Mouse (Mus musculus) liver, postnatal 0 days (tissue): Measurements from ENCODE around the gene Mroh3. TPM values are rescaled to one million over a fixed set of nuclear protein-coding genes. Genes with fewer than 3 reads are reported as not detected.
A peak's percentile ranks its signal among the peaks of the same experiment; 100 is the strongest.

Source experiments
- ATAC-seq: fragments of 200-750 bp; cut with Nextera tagmentation; 2 replicates; pipeline ENCODE4 v1.8.0; 2017; ENCODE audit warnings: mild to moderate bottlenecking, moderate library complexity
- DNase-seq: peaks from one replicate; pipeline ENCODE4 v3.0.0-alpha.2; 2016
- H3K27ac ChIP-seq: fragments of 300-500 bp; sonication (generic); 2 replicates; pipeline ENCODE4 v1.5.1; 2014; ENCODE audit warnings: antibody characterized with exemption, moderate library complexity, mild to moderate bottlenecking, low read depth
- H3K27me3 ChIP-seq: fragments of 300-500 bp; sonication (generic); 2 replicates; pipeline ENCODE4 v1.6.1; 2014; ENCODE audit warnings: low read length, control low read depth, mixed read lengths; ENCODE audit not compliant: insufficient read depth
- H3K36me3 ChIP-seq: fragments of 300-500 bp; sonication (generic); replicated peaks from 2 replicates; pipeline ENCODE4 v1.6.1; 2014; ENCODE audit warnings: mild to moderate bottlenecking, control low read depth, low read length, moderate library complexity, mixed read lengths; ENCODE audit not compliant: insufficient read depth
- H3K4me1 ChIP-seq: fragments of 300-500 bp; sonication (generic); 2 replicates; pipeline ENCODE4 v1.6.1; 2014; ENCODE audit warnings: antibody characterized with exemption, mild to moderate bottlenecking, control low read depth; ENCODE audit not compliant: insufficient read depth
- H3K4me2 ChIP-seq: fragments of 300-500 bp; sonication (generic); 2 replicates; pipeline ENCODE4 v1.6.1; 2014; ENCODE audit warnings: low read depth, mild to moderate bottlenecking, low read length, moderate library complexity, mixed read lengths
- H3K4me3 ChIP-seq: fragments of 300-500 bp; sonication (generic); 2 replicates; pipeline ENCODE4 v1.5.1; 2014; ENCODE audit warnings: low read depth, low read length
- H3K9ac ChIP-seq: fragments of 300-500 bp; sonication (generic); replicated peaks from 2 replicates; pipeline ENCODE4 v1.6.1; 2014; ENCODE audit warnings: mild to moderate bottlenecking, moderate library complexity
- H3K9me3 ChIP-seq: fragments of 300-500 bp; sonication (generic); 2 replicates; pipeline ENCODE4 v1.6.1; 2016; ENCODE audit warnings: mild to moderate bottlenecking, control low read depth, low read length, mixed read lengths
- CTCF ChIP-seq: sonication (generic); IDR thresholded peaks from 2 replicates; pipeline ENCODE4 v1.5.1; 2016; ENCODE audit warnings: antibody characterized with exemption, low read depth
- EP300 ChIP-seq: IDR thresholded peaks from 2 replicates; pipeline ENCODE4 v1.6.1; 2016; ENCODE audit warnings: antibody characterized with exemption, low read depth, mild to moderate bottlenecking
- WGBS: fragments of 180-500 bp; shearing (Covaris S2); extraction: QIAGEN DNeasy Blood & Tissue Kit; methylation state at CpG from one replicate; pipeline ENCODE4 v1.1.7; 2014; ENCODE audit not compliant: insufficient replicate concordance; 5-methylcytosine and 5-hydroxymethylcytosine counted together
- polyA plus RNA-seq: library from polyadenylated mRNA; unstranded; fragments of >200 nt; fragmentation: Nextera tagmentation; extraction: Ambion mirVana; gene quantifications from 2 replicates; pipeline ENCODE4 v1.2.1, GENCODE M21; 2015

Mroh3 gene
- polyA plus RNA-seq, 1 experiment from 2014 or later = not detected

DNA sequence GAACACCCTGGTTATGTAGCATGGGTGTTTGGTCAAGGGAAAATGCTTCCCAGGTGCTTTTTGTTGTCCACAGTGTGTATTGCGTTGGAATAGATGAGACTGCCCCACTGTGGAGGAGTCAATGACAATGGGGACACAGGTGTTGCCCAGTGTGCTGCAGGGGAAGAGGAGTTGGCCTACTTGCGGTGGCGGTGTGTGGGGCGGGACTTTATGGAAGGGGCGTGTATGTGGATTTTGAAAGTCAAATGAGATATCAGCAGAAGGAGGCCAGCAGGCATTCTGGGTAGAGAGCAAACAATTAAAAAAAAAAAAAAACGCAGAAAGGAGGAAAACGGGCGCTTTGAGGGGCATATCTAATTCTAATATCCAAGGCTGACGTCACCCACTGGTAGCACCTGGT is 62.9 kb downstream of the Mroh3 start:
- Histone ChIP-seq H3K36me3 (peaks cover 23% of the 10 kb centered on the region), H3K27ac (no peak overlapping the region), H3K4me1 (no peaks in the 10 kb centered on the region), H3K9me3 (no peaks in the 10 kb centered on the region), H3K9ac (no peak overlapping the region), H3K4me3 (no peak overlapping the region), H3K4me2 (no peak overlapping the region), H3K27me3 (no peaks in the 10 kb centered on the region)
- ATAC-seq (no peak), DNase-seq (no peak)
- TF ChIP-seq EP300 (no peak), CTCF (no peak)
- WGBS = 88% methylated on average over 9 of the region's 9 CpGs

DNA sequence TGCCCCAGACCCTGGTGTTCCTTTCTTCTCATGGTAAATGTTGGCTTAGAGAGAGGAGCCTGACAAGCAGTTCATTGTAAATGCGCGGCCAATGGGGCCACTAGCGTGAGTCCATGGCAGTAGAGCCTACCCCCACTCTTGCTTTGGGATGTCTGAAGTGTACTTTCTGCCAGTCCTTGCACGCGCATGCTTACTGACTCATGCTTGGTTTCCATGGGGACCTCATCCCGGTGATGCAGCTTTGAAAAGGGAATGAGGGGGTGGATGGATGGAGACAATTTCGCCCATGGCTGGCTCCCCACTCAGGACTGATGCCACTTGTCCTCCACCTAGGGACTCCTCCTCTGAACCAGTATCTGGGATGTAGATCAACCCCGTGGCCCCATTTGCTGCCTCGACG is 69.1 kb downstream of the Mroh3 start:
- H3K36me3 ChIP-seq = peaks cover 6% of the 10 kb centered on the region; the same call in 1 of the 2 replicates
- TF ChIP-seq CTCF (no peak), EP300 (no peak)
- H3K27me3 ChIP-seq = no peaks in the 10 kb centered on the region
- H3K4me3 ChIP-seq = no peak overlapping the region
- ATAC-seq = no peak
- WGBS = 85% methylated on average over 10 of the region's 10 CpGs
- no peaks in the 10 kb centered on the region for H3K9me3 ChIP-seq
- H3K4me1 ChIP-seq = peaks cover 27% of the 10 kb centered on the region
- no peak overlapping the region for H3K27ac ChIP-seq
- H3K9ac ChIP-seq = no peak overlapping the region
- DNase-seq = no peak
- H3K4me2 ChIP-seq = no peak overlapping the region

DNA sequence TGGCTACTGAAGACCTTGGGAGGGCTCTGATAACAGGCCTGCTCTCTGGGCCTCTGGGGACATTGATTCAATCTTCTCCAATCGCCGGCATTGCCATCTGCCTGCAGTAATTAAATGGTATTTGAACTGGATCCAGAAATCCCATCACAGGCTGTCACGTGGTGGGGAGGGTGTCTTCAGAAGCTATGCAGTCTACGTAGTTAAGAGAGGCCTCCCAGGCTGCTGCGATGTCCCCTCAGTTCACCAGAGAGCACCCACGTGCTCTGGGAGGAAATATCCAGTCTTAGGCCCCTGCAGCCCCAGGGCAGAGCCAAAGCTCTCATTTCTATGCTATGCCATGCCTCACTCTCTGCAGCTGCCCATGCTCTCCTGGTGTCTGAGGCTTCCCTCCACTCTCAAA is 70.3 kb downstream of the Mroh3 start:
- 54% methylated on average over 6 of the region's 6 CpGs for WGBS
- peak overlapping the region; percentile 60 for H3K27ac ChIP-seq

DNA sequence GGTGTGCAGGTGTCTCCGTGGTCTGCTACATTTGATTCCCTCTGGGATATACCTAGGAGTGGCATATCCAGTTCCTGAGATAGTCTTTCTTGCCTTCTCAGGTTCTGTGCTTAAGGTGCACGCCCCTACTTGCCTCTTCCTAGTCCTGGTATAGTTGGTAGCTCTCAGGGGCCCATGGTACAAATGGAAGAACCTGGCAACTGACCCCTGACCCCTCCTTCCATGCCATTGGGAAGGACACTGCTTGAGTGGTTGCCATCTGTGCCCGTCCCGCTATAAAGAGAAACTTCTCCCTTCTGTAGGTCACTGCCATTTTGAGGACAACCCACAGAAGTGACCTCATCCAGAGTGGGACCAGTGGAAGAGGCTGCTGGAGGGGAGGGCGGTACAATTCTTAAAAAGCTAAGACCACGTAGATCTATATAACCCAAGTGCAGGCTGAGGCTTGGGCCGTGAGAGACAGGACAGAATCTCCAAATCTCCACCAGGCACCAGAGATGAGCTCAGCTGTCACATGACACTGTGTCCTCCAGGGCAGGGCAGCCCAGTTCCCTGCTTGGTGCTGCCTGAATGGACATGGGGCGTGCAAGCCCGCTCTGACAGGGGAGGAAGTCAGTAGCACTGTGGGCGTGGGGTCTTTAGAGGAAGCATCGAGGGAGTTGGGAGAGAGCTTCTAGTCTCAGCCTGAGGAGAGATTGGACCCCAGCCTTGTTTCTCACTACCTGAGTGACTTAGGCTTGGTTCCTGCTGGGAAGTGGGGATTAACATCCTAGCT is 71.3 kb downstream of the Mroh3 start:
- Histone ChIP-seq H3K4me3 (no peak overlapping the region), H3K9ac (0 out of 2 replicates have a peak overlapping the region, but pooled peaks have one; percentile 2), H3K36me3 (0 out of 2 replicates have a peak, but pooled peaks cover 2% of the 10 kb centered on the region), H3K9me3 (no peaks in the 10 kb centered on the region), H3K27ac (peak overlapping the region; percentile 60), H3K4me1 (peaks cover 48% of the 10 kb centered on the region), H3K27me3 (no peaks in the 10 kb centered on the region), H3K4me2 (peak overlapping the region; percentile 14; the same call in 1 of the 2 replicates)
- ATAC-seq (no peak; the same call in 1 of the 2 replicates), DNase-seq (no peak)
- TF ChIP-seq EP300 (no peak), CTCF (no peak)
- WGBS = 62% methylated on average over 11 of the region's 11 CpGs

More for the DNA sequence above, 70.3 kb downstream of the Mroh3 start:
- Histone ChIP-seq H3K4me1 (peaks cover 38% of the 10 kb centered on the region), H3K36me3 (peaks cover 2% of the 10 kb centered on the region; the same call in 1 of the 2 replicates), H3K27me3 (no peaks in the 10 kb centered on the region), H3K9me3 (no peaks in the 10 kb centered on the region), H3K4me3 (no peak overlapping the region), H3K4me2 (no peak overlapping the region), H3K9ac (no peak overlapping the region)
- no peak for ATAC-seq
- TF ChIP-seq CTCF = no peak
- no peak for TF ChIP-seq EP300
- DNase-seq = no peak

DNA sequence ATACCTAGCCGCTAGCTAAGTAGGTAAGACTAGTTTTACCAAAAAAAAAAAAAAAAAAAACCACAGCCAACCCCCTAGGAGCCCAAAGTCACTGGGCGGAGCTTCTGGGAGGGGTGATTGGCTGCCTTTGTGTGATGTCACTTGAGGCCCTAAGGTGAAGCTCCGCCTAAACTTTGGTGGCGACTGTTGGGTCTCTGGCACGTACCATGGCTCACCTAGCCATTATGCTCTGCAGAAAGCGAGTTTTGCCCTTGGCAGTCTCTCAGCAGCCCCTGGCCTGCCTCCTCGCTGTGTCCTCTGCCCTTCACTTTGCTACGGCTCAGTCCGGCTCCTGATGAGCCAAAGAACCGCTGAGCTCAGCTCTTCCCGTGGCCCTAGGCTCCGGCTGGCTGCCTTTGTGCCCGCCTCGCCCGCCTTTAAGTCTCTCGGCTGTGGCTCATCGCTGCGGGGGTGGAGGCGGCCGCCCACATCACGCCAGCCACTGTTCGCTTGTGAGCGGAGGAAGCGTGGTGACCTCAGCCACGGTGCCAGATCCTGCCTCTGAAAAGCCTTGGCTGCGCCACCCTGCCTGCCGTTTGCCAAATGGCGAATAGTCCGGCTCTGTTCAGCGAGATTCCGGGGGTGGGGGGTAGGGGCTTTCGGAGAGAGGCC is 72.5 kb downstream of the Mroh3 start:
- WGBS = 2% methylated on average over 32 of the region's 32 CpGs
- H3K27me3 ChIP-seq = no peaks in the 10 kb centered on the region
- no peak for TF ChIP-seq CTCF
- no peak; the same call in 1 of the 2 replicates for TF ChIP-seq EP300
- peak overlapping the region; percentile 51 for H3K4me3 ChIP-seq
- H3K4me2 ChIP-seq = peak overlapping the region; percentile 82
- H3K27ac ChIP-seq = peak overlapping the region; percentile 89
- H3K9ac ChIP-seq = peak overlapping the region; percentile 73
- no peaks in the 10 kb centered on the region for H3K9me3 ChIP-seq
- peak; percentile 86 for DNase-seq
- peak; percentile 85 for ATAC-seq
- peaks cover 55% of the 10 kb centered on the region for H3K4me1 ChIP-seq
- H3K36me3 ChIP-seq = no peaks in the 10 kb centered on the region

DNA sequence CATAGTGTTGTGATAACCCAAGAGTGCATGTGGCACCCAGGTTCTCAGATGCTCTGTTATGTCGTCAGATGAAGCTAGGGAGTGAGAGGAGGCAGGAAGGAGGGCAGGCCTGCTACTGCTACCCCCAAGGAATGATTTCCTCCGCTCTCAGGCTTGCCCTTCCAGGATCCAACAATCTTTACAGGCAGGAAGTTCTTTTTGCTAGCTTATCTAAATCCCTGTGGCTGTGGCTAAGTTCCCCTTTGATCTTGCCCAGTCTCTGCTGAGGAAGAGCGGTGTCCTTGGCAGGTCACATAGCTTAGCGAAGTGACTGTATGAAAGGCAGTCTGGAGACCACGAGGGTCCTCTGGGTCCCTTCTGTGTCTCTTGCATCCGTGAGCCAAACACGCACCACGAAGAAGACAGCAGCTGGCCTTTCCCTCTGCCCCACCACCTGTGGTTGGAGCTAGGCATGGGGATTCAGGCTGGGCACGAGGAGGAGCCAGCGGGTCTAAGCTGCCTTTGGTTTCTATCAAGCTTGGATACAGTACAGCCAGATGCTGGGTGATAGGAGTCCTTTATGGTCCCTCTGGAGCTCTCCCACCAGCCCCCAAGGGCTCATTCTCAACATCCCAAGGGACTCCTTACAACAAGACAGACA is 74.3 kb downstream of the Mroh3 start:
- peak overlapping the region; percentile 63 for H3K27ac ChIP-seq
- peak overlapping the region; percentile 24; the same call in 1 of the 2 replicates for H3K4me2 ChIP-seq
- H3K9ac ChIP-seq = no peak overlapping the region
- ATAC-seq (no peak), DNase-seq (no peak)
- no peaks in the 10 kb centered on the region for H3K27me3 ChIP-seq
- WGBS = 42% methylated on average over 10 of the region's 10 CpGs
- H3K4me3 ChIP-seq = no peak overlapping the region
- H3K36me3 ChIP-seq = no peaks in the 10 kb centered on the region
- TF ChIP-seq EP300 (no peak), CTCF (no peak)
- no peaks in the 10 kb centered on the region for H3K9me3 ChIP-seq
- peaks cover 70% of the 10 kb centered on the region for H3K4me1 ChIP-seq
